Mouse (Mus musculus): Measurements from ENCODE around the gene Lrch3.
"Not testable (repeated sequence)": the region's sequence is repeated elsewhere in the genome, so short reads cannot be mapped to it uniquely, and the experiment has no call there.

The Lrch3 gene

DNA sequence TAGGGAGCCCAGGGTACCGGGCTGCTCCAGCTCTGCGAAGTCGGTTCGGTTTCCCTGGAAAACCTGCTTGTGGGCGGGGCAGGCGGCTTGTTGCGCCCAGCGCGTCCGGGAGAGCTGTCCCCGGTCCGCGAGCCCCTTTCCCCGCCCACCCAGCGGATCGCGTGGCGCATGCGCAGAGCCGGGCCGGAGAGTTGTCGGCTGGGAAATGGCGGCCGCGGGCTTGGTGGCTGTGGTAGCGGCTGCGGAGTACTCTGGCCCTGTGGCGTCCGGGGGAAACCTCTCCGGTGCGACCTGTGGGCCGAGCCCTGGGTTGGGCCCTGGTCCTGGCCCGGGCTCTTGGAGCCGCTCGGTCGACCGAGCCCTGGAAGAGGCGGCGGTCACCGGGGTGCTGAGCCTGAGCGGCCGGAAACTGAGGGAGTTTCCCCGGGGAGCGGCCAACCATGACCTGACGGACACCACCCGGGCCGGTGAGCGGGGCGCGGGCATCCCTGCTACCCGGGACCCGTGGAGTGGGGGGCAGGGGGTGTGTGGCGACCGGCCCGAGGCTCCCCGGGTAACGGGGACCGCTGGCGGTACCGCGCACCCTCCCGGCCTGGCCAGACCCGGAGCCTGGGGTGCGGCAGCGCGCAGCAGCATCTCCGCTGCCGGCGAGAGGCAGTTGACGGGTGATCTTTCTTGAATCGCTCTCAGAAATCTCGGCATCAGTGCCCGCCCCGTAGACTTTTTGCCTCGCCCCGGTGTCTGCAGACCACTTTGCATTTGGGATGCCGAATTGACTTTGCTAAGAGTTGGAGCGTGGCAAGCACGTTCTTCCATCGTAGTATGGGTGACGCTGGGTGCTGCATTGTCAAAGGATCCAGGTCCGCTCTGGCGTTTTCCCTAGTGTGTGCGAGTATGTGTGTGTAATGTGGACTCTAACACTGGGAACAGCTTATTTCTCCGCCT, at the start of gene Lrch3:
TSS of gene Lrch3 (plus strand) at position 164 of the 945 bp plus-strand sequence.
- DNase-seq: peak; percentile 95

DNA sequence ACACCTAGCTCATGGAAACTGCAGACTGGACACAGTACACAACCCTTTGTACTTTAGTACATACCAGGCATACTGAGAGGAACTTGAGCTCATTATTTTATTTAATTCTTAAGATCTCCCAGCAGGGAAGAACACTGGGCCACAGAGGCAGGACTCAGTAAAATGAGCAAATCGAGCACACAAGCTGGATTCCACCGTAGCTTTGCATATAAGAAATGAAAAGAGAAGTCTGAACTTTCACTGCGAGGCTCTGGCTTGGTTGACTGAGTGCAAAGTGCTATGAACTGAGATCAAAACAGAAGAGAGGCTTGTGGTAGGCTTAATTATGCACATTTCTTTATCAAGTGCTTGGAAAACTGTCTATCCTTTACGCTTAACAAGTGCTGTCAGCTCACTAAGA, 48.5 kb upstream of the Lrch3 start:
- no peak for DNase-seq

DNA sequence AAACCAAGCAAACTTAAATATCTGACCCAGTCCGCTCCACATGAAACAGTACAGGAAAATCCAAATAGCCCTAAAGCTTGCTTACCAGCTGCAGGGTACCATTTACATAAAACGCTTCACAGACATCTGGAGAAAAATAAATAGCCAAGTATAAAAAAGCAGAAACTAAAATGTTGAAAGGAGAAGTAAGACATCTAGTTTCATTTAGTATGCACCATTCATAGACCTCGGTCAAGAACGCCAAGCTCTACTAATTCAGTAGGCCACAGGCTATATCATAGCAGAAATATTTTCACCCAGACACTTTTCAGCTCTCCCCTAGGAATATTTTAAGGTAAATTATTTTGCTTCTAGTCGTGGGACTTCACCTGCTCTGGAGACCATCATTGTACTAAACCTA, 47.2 kb upstream of the Lrch3 start:
- no peak for DNase-seq

DNA sequence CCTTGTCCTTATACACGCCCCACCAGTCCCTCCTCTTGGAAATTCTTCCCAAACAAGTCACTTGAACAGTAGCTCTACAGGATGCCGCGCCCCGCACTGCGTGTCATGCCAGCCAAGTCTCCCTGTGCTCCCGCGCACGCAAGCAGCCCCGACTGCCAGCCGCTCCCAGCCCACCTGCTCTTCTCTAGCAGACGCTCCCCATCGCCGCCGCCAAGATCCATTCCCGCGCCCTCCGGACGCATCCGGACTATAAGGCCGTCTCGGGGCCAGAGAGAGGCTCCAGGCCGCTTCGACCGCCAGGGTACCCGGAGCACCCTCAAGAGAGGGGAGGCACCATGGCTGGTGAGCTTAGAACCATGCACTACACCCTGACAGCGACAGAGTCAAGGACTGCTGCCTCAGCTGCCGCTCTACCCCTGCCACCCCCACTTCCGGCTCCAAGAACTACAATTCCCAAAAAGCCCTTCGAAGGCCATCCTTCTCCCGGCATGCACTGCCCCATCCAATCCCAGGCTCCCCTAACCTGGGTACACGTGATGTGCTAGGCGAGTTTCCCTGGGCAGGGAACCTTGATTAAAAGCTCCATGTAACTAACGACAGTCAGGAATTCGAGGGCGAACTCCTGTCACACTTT, 45.9 kb upstream of the Lrch3 start:
- peak; percentile 91 for DNase-seq

DNA sequence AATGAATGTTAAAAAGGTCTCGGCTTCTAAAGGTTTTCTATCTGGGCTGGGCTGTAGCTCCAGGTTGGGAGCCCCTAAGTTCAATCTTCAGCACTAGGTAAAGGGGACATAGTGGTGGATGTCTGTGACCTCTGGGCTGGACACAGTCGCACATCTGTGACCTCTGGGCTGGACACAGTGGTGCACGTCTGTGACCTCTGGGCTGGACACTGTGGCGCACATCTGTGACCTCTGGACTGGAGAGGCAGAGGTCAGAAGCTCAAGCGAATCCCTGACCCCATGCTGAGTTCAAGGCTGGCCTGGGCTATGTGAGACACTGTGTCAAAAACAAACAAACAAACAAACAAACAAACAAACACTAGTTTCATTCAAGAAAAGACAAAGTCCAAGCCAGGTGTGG, 43.7 kb upstream of the Lrch3 start:
- no peak for DNase-seq

DNA sequence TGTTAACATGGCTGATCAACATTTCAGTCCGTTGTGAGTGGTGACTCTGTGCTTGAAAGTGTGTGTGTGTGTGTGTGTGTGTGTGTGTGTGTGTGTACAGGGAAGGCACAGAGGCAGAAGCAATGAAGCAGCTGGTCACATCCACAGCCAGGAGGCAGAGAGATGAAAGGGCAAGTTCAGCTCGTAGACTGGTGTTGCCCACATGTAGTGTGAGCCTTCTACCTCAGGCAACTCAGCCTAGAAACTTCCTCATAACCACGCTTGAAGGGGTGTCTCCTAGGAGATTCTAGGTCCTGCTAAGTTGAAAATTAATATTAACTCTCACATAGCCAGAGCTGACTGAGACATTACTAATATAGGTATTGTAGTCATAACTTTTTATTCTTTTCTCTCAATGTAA, 40.5 kb upstream of the Lrch3 start:
- DNase-seq: no peak

DNA sequence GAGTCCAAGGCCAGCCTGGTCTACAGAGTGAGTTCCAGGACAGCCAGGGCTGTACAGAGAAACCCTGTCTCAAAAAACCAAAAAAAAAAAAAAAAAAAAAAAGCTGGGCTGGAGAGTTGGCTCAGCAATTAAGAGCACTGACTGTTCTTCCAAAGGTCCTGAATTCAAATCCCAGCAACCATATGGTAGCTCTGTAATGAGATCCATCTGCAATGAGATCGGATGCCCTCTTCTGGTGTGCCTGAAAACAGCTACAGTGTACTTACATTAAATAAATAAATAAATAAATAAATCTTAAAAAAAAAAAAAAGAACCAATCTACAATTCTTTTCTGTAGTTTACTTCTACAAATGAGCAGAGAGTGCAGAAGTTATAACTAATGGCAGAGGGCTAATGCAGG, 38.6 kb upstream of the Lrch3 start:
- DNase-seq: not testable (repeated sequence)

DNA sequence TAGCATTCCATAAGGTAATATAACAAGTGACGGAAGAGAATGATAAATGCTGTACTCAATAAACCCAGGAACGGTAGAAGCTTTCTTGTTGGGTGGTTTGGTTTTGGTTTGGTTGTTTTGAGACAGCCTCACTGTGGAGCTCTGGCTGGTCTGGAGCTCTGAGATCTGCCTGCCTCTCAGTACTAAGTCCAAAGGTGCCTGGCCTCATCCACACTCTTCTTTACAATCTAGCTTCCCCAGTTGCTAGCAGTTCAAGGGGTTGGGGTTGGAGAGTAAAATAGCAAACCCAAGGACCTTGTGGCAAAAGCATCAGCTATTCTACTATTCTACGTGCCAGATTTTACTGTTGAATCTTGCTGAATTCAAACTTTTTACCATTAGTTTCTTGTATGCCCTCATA, 38.1 kb upstream of the Lrch3 start:
- DNase-seq: no peak

DNA sequence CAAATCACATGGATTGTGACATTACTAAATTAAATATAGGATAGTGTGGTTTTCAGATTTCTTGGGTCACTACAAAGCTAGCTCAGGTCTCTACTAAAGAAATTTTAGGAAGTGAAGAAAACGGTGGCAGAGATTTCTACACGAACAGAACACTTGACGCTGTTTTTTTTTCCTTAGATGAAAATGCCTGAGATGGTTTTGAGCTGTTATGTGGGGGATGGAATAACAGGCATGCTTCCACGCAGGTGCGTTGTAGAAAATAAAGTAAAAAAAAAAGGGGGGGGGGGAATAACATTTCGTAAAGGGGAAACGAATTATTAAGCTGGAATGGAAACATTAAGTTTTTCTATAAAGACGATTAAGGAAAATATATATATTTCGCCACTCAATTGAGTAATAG, 37.1 kb upstream of the Lrch3 start:
- no peak for DNase-seq

DNA sequence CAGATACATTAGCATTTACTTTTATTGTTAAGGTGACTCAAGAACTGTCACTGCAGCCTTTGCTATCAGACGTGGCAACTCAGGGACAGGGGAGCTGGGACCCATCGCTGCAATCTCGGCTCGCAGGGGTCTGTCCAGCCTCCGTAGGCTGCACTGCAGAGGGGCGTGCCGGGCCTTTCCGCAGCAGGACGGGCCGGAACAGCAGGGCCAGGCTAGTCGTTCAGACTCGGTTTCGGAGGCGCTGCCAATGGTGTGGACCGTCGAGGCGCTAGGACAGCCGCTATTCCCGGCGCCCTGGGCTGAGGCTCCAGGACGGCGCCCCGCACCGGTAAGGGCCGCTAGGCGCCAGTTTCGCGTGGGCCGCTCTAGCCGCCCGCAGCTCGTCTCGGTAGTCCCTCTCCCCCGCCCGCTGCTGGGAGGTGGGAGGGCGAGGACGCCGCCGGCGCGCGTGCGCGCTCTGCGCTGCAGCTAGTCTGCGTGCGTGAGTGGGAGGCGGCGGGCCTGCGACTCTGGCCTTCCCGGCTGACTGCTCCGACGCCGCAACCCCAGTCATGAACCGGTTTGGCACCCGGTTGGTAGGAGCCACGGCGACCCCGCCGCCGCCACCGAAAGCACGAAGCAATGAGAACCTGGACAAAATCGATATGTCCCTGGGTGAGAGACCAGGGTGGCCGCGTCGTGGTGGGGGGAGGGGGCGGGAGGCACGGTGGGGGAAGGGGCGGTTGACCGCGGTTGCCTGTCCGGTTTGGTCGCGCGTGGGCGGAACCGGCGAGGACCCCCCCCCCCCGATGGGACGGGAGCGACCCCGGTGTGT, 36.4 kb upstream of the Lrch3 start, which contains the start of the genes Fyttd1 and Rubcn:
TSS of gene Fyttd1 (plus strand) at position 158 of the 814 bp plus-strand sequence.
TSS of gene Rubcn (minus strand) at position 424 of the 814 bp plus-strand sequence.
- DNase-seq: peak; percentile 96

DNA sequence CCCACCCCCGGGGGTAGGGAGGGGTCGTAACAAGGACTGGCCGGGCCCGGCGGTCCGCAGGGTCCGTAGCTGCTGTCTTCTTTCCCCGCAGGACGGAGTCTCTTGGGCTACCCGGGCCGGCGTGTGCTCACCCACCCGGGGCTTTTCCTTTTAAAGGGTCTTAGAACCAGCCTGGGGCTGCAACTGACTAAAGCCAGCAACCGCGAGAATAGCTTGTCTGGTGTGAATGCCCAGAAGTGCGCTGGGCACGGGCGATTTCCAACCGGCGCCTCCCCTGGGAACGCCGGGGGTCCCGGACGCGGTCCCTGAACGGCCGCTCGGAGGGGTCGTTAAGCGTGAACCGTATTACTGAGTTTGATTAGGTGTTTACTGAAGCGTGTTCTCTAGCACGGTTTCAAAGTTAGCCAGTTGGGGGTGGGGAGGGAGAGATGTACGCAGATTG, 35.7 kb upstream of the Lrch3 start:
- peak; percentile 27 for DNase-seq

DNA sequence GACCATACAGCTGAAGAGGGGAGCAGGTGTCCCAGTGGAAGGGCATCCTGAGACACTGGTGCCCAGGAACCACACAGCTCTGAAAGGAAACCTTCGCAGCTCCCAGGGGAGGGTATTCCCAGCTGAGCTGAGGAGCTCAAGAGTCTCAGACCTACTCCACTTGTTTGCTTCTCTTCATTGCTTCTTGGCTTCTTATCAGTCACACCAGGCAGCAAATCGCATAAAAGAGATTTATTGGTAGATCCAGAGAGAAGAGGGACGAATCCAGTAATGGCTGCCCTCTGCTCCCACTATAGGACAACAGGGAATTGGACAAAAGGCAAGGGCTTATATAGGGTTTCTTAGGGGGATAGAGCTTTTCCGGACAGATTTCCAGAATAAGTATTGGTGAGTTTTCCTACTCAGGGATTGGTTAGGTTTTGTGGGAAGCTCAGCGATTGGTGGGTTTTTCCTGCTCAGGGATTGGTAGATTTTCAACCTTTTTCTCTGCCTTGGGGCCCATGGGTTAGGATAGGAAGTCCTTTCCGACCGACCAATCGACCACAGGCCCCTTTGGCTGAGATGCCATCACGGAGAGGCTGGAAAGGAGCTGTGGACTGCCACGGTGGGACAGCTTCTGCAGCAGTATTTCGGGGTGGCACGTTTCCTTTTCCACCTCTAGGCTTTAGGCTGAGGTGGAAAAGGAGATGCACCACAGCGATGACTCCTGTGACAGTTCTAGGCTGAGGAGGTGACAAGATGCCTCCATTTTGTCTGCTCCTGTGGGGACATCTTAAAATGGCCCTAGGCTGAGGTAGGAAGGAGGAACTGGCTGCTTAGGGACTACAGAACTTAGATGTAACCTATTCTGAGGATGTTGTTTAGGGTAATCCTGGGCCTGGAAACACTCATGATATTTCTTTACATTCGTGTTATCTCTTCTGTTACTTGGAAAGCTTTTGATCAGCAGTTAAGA, 34.7 kb upstream of the Lrch3 start:
- no peak for DNase-seq

DNA sequence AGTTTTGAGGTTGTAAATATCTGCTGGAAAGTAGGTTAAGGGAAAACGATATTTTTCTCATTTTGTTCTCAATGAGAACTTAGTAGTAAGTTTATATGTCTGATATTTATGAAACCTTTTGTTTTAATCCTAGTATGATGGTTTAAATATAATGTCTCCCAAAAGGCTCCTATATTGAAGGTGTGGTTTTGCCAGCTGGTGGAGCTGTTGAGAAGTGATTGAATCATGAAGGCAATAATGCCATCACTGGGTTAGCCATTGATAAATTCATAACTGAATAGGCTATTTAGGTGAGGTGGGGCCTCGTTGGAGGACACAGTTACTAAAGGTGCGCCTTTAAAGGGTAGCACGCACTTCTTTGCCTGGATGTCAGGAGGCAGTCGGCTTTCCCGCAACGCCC, 32.4 kb upstream of the Lrch3 start:
- no peak for DNase-seq

DNA sequence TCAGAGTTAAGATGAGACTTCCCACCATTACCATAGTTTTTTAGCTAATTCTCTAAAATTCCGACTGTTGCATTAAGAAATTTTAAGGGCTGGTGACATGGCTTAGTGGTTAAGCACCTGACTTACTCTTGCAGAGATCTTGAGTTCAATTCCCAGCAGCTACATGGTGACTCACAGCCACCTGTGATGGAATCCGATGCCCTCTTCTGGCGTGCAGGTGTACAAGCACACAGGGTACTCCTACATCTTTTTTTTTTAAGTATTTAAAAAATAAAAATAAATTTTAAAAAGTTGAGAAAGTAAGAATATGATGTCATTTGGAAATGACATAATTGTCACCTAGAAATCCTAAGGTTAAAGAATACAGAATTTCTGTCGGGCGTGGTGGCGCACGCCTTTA, 25.9 kb upstream of the Lrch3 start:
- peak; percentile 14 for DNase-seq

DNA sequence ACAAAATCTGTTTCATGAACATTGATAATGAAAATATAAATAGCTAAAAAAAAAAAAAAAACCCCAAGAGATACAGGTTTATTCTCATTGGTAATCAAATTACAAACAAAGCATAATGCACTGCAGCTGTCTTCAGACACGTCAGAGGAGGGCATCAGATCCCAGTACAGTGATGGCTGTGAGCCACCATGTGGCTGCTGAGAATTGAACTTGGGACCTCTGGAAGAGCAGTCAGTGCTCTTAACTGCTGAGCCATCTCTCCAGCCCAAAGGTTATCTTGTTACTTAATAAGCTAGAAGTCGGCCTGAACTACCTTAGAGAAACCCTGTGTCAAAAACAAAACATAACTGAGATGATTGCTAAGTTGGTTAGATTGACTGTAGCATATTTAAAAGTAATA, 24.0 kb upstream of the Lrch3 start:
- DNase-seq: no peak

DNA sequence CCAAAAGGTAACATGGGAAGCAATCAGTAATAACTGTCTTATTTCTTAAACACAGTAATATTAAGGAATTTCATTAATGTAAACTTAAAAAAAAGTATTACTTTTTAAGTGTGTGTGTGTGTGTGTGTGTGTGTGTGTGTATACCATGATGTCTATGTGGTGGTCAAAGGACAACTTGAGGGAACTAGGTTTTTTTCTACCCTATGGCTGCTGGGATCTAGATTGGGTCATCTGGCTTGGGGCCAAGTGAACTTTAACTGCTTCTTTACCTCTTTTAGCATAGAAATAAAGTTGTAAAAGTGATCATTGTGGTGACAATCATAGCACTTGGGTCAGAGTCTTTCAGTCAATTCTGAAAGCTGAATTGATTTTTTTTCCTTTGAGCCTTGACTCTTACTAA, 17.8 kb upstream of the Lrch3 start:
- DNase-seq: no peak

DNA sequence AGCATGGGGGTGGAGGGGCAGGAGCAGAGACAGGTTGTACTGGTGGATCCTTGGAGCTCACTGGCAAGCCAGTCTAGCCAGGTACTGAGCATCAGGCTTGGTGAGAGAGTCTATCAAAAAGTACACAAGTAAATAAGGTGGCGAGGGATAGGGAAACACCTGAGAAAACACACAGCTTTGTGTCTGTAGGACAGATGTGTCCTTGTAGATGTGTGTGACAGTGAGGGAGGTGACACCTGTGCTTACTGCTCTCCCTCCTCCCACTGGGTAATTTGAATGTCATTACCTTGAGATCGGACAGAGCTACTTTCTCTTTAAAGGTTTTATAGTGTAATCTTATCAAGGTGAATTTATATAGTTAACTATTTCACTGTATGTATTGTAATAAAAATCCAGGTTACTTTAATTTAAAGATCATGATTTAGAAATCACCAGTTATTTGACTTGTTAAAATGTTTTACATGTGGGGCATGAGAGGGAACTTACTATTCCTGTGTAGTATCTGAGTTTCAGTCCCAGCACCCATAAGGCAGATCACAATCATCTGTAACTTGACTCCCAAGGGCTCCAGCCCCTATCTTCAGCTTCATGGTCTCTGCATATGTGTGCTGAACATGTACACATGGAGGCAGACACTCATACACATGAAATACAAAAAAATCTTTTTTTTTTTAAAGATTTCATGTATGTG, 12.4 kb upstream of the Lrch3 start:
- no peak for DNase-seq

DNA sequence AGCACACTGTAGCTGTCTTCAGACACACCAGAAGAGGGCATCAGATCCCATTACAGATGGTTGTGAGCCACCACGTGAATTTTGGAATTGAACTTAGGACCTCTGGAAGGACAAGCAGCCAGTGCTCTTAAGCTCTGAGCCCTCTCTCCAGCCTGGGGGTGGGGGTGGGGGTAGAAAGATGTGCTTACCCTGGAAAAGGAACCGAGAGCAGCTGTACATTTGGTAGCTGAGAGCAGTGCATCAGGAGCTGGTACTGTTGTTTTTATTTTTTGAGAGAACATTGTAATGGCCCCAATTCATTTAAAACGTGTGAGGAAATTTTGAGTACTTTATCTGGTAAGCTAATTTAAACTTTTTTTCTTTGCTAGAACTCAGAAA, 11.9 kb upstream of the Lrch3 start:
- no peak for DNase-seq

DNA sequence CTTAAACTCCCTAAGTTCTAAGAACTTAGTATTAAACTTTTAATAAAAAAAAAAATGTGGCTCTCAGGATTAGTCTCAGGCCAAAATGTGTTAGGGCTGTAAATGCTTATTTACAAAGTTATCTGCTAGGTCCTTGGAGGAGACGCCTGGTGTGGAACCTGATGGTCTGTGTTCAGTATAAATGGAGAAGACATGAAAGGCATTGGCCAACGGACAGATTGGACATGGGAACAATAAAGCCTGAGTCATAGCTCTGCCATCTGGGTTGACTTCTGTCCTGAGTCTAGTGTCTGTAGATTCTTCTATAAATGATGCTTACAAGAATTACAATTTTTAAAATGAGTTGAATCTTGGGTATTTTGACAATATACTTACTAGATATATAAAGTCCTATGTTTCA, 7.7 kb upstream of the Lrch3 start:
- no peak for DNase-seq

DNA sequence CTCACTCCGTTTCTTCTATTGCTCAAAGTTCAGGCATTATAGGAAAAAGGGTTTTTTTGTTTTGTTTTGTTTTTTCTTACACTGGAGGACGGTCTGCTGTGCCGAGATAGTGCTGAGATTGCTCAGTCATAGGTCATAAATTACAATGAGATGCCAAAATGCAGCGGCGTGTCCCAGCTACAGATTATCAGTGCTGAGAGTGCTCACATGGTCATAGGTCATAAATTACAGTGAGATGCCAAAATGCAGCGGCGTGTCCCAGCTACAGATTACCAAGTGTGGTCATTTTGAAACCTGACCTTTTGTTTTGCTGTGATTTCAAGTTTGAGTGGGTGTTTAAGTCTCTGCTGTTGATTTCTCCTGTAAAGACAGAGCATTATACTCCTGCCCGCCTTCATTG, 7.2 kb upstream of the Lrch3 start:
- no peak for DNase-seq

DNA sequence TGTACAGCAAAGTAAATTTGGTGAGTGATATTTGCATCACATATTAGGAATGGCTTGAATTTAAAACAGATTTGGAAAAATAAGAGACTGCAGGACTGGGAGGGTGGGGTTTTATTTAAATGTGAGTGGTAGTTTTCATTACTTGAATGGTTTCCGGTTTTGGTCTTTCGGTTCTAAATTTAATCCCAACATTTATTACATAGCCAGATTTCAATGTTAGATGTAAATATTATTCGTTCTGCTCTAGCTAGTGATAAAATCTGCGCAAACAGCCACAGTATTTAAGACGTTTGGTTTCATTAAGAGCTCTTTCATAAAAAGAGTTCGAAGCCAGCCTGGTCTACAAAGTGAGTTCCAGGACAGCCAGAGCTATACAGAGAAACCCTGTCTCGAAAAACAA, 688 bp upstream of the Lrch3 start:
- DNase-seq: no peak
